Mouse (Mus musculus) limb, embryonic 12.5 days (tissue): ENCODE results near the gene Pik3r2. TPM values are rescaled to one million over a fixed set of nuclear protein-coding genes. Genes with fewer than 3 reads are reported as not detected.

Experiments
- ATAC-seq: fragments of 200-750 bp; cut with Nextera tagmentation; 2 replicates; pipeline ENCODE4 v1.8.0; 2017; ENCODE audit warnings: low read depth, moderate TSS enrichment; ENCODE audit not compliant: insufficient number of reproducible peaks, insufficient read depth, low FRiP score, low TSS enrichment
- H3K27ac ChIP-seq: fragments of 300-500 bp; sonication (generic); 2 replicates; pipeline ENCODE4 v1.5.1; 2016; ENCODE audit warnings: mild to moderate bottlenecking, moderate library complexity
- H3K27me3 ChIP-seq: fragments of 300-500 bp; sonication (generic); 2 replicates; pipeline ENCODE4 v1.6.1; 2016; ENCODE audit warnings: mild to moderate bottlenecking, moderate library complexity
- H3K36me3 ChIP-seq: fragments of 300-500 bp; sonication (generic); 2 replicates; pipeline ENCODE4 v1.6.1; 2016; ENCODE audit warnings: mild to moderate bottlenecking, moderate library complexity
- H3K4me1 ChIP-seq: fragments of 300-500 bp; sonication (generic); replicated peaks from 2 replicates; pipeline ENCODE4 v1.6.1; 2016
- H3K4me2 ChIP-seq: fragments of 300-500 bp; sonication (generic); 2 replicates; pipeline ENCODE4 v1.6.1; 2016; ENCODE audit warnings: mild to moderate bottlenecking, moderate library complexity
- H3K4me3 ChIP-seq: fragments of 300-500 bp; sonication (generic); replicated peaks from 2 replicates; pipeline ENCODE4 v1.5.1; 2016; ENCODE audit warnings: mild to moderate bottlenecking
- H3K9ac ChIP-seq: fragments of 300-500 bp; sonication (generic); replicated peaks from 2 replicates; pipeline ENCODE4 v1.6.1; 2016; ENCODE audit warnings: mild to moderate bottlenecking, moderate library complexity
- H3K9me3 ChIP-seq: fragments of 300-500 bp; sonication (generic); 2 replicates; pipeline ENCODE4 v1.6.1; 2016; ENCODE audit warnings: mild to moderate bottlenecking, moderate library complexity
- WGBS: fragments of 180-500 bp; shearing (Covaris S2); methylation state at CpG from one replicate; pipeline ENCODE4 v1.1.7; 2016; 5-methylcytosine and 5-hydroxymethylcytosine counted together
- polyA plus RNA-seq: library from polyadenylated mRNA; unstranded; fragments of >200 nt; fragmentation: Nextera tagmentation; extraction: Ambion mirVana; gene quantifications from 2 replicates; pipeline ENCODE4 v1.2.1, GENCODE M21; 2016

Gene Pik3r2
- polyA plus RNA-seq, 1 experiment from 2014 or later: 80.2 TPM

GRCm38 (mm10) chr8:70789046-70789445 is 12.5 kb upstream of the Pik3r2 start:
- Histone ChIP-seq H3K9ac (no peak overlapping the region), H3K4me2 (no peak overlapping the region), H3K4me3 (no peak overlapping the region), H3K36me3 (peaks cover 58% of the 10 kb centered on the region), H3K27me3 (0 out of 2 replicates have a peak, but pooled peaks cover 3% of the 10 kb centered on the region), H3K4me1 (peaks cover 51% of the 10 kb centered on the region), H3K27ac (no peak overlapping the region), H3K9me3 (no peaks in the 10 kb centered on the region)
- ATAC-seq: no peak
- WGBS: 78% methylated on average over 10 of the region's 10 CpGs

GRCm38 (mm10) chr8:70787941-70788667 is 11.6 kb upstream of the Pik3r2 start:
- Histone ChIP-seq H3K27me3 (0 out of 2 replicates have a peak, but pooled peaks cover 3% of the 10 kb centered on the region), H3K27ac (no peak overlapping the region), H3K9ac (no peak overlapping the region), H3K9me3 (no peaks in the 10 kb centered on the region), H3K4me2 (peak overlapping the region; percentile 17), H3K4me1 (peaks cover 46% of the 10 kb centered on the region), H3K4me3 (no peak overlapping the region), H3K36me3 (peaks cover 67% of the 10 kb centered on the region)
- 19% methylated on average over 30 of the region's 30 CpGs for WGBS
- ATAC-seq: no peak

- 85% methylated on average over 3 of the region's 3 CpGs for WGBS
- Histone ChIP-seq H3K4me3 (no peak overlapping the region), H3K4me2 (no peak overlapping the region), H3K4me1 (peaks cover 39% of the 10 kb centered on the region), H3K9ac (no peak overlapping the region), H3K9me3 (no peaks in the 10 kb centered on the region), H3K27me3 (0 out of 2 replicates have a peak, but pooled peaks cover 3% of the 10 kb centered on the region), H3K27ac (no peak overlapping the region), H3K36me3 (peaks cover 78% of the 10 kb centered on the region)
- ATAC-seq: no peak
Measured at GRCm38 (mm10) chr8:70787051-70787445, 10.5 kb upstream of the Pik3r2 start.

GRCm38 (mm10) chr8:70786291-70787050 is 10.0 kb upstream of the Pik3r2 start:
- Histone ChIP-seq H3K36me3 (peaks cover 84% of the 10 kb centered on the region), H3K9ac (no peak overlapping the region)

GRCm38 (mm10) chr8:70780093-70780492 is 3.6 kb upstream of the Pik3r2 start:
- no peak overlapping the region for H3K4me2 ChIP-seq
- peaks cover 73% of the 10 kb centered on the region for H3K36me3 ChIP-seq
- WGBS: 80% methylated on average over 11 of the region's 11 CpGs
- H3K4me3 ChIP-seq: no peak overlapping the region
- no peak overlapping the region for H3K27ac ChIP-seq
- no peaks in the 10 kb centered on the region for H3K9me3 ChIP-seq
- peaks cover 19% of the 10 kb centered on the region for H3K4me1 ChIP-seq
- H3K27me3 ChIP-seq: no peaks in the 10 kb centered on the region
- no peak overlapping the region for H3K9ac ChIP-seq
- no peak for ATAC-seq

More at GRCm38 (mm10) chr8:70786291-70787050, 10.0 kb upstream of the Pik3r2 start:
- Histone ChIP-seq H3K4me3 (no peak overlapping the region), H3K27me3 (0 out of 2 replicates have a peak, but pooled peaks cover 3% of the 10 kb centered on the region), H3K27ac (no peak overlapping the region), H3K4me2 (no peak overlapping the region), H3K9me3 (no peaks in the 10 kb centered on the region), H3K4me1 (peaks cover 34% of the 10 kb centered on the region)
- ATAC-seq: no peak
- WGBS: 86% methylated on average over 25 of the region's 25 CpGs

- peak overlapping the region; percentile 97; the same call in 1 of the 2 replicates for H3K27ac ChIP-seq
- peak overlapping the region; percentile 84 for H3K4me3 ChIP-seq
- WGBS: 3% methylated on average over 34 of the region's 34 CpGs
- H3K4me2 ChIP-seq: peak overlapping the region; percentile 87
- peak overlapping the region; percentile 96 for H3K9ac ChIP-seq
- H3K27me3 ChIP-seq: no peaks in the 10 kb centered on the region
- no peaks in the 10 kb centered on the region for H3K9me3 ChIP-seq
- ATAC-seq: peak; percentile 14
- peaks cover 73% of the 10 kb centered on the region for H3K36me3 ChIP-seq
- peaks cover 43% of the 10 kb centered on the region for H3K4me1 ChIP-seq
Measured at GRCm38 (mm10) chr8:70775851-70776495, 540 bp downstream of the Pik3r2 start.

GRCm38 (mm10) chr8:70775227-70775626 is 1.3 kb downstream of the Pik3r2 start:
- Histone ChIP-seq H3K9ac (peak overlapping the region; percentile 96), H3K4me2 (peak overlapping the region; percentile 87), H3K4me1 (peaks cover 43% of the 10 kb centered on the region), H3K36me3 (peaks cover 73% of the 10 kb centered on the region), H3K27ac (no peak overlapping the region), H3K4me3 (peak overlapping the region; percentile 84), H3K27me3 (no peaks in the 10 kb centered on the region), H3K9me3 (no peaks in the 10 kb centered on the region)
- 94% methylated on average over 5 of the region's 5 CpGs for WGBS
- no peak for ATAC-seq

- Histone ChIP-seq H3K4me2 (peak overlapping the region; percentile 87), H3K27ac (no peak overlapping the region), H3K4me1 (peaks cover 43% of the 10 kb centered on the region), H3K4me3 (peak overlapping the region; percentile 84; the same call in 1 of the 2 replicates), H3K27me3 (no peaks in the 10 kb centered on the region), H3K36me3 (peaks cover 73% of the 10 kb centered on the region), H3K9me3 (no peaks in the 10 kb centered on the region), H3K9ac (peak overlapping the region; percentile 96)
- 94% methylated on average over 18 of the region's 18 CpGs for WGBS
- no peak for ATAC-seq
Measured at GRCm38 (mm10) chr8:70774740-70775139, 1.8 kb downstream of the Pik3r2 start.

- Histone ChIP-seq H3K27me3 (no peaks in the 10 kb centered on the region), H3K27ac (0 out of 2 replicates have a peak overlapping the region, but pooled peaks have one; percentile 37), H3K4me2 (peak overlapping the region; percentile 13; the same call in 1 of the 2 replicates), H3K4me3 (no peak overlapping the region), H3K36me3 (peaks cover 71% of the 10 kb centered on the region), H3K4me1 (peaks cover 43% of the 10 kb centered on the region), H3K9ac (peak overlapping the region; percentile 96; the same call in 1 of the 2 replicates), H3K9me3 (no peaks in the 10 kb centered on the region)
- WGBS: 71% methylated on average over 9 of the region's 9 CpGs
- ATAC-seq: no peak
Measured at GRCm38 (mm10) chr8:70773833-70774232, 2.7 kb downstream of the Pik3r2 start.

GRCm38 (mm10) chr8:70773410-70773809 is 3.1 kb downstream of the Pik3r2 start:
- peak overlapping the region; percentile 96 for H3K9ac ChIP-seq
- H3K27ac ChIP-seq: 0 out of 2 replicates have a peak overlapping the region, but pooled peaks have one; percentile 37
- no peaks in the 10 kb centered on the region for H3K27me3 ChIP-seq
- ATAC-seq: no peak
- H3K4me1 ChIP-seq: peaks cover 43% of the 10 kb centered on the region
- 0 out of 2 replicates have a peak overlapping the region, but pooled peaks have one; percentile 13 for H3K4me2 ChIP-seq
- peaks cover 71% of the 10 kb centered on the region for H3K36me3 ChIP-seq
- H3K4me3 ChIP-seq: no peak overlapping the region
- WGBS: 81% methylated on average over 5 of the region's 5 CpGs
- no peaks in the 10 kb centered on the region for H3K9me3 ChIP-seq

- no peaks in the 10 kb centered on the region for H3K27me3 ChIP-seq
- no peak overlapping the region for H3K4me2 ChIP-seq
- WGBS: 87% methylated on average over 9 of the region's 9 CpGs
- no peak overlapping the region for H3K27ac ChIP-seq
- peaks cover 38% of the 10 kb centered on the region for H3K4me1 ChIP-seq
- peaks cover 72% of the 10 kb centered on the region for H3K36me3 ChIP-seq
- H3K9me3 ChIP-seq: no peaks in the 10 kb centered on the region
- H3K4me3 ChIP-seq: no peak overlapping the region
- H3K9ac ChIP-seq: no peak overlapping the region
- ATAC-seq: no peak
Measured at GRCm38 (mm10) chr8:70772890-70773289, 3.6 kb downstream of the Pik3r2 start.
